Mouse (Mus musculus) left cerebral cortex, adult 11 months (tissue): ENCODE measurements around the gene Tec.

Experiments used
- DNase-seq: peaks from one replicate; pipeline ENCODE4 v3.0.0; 2022; ENCODE audit warnings: low spot score

Gene Tec

DNA sequence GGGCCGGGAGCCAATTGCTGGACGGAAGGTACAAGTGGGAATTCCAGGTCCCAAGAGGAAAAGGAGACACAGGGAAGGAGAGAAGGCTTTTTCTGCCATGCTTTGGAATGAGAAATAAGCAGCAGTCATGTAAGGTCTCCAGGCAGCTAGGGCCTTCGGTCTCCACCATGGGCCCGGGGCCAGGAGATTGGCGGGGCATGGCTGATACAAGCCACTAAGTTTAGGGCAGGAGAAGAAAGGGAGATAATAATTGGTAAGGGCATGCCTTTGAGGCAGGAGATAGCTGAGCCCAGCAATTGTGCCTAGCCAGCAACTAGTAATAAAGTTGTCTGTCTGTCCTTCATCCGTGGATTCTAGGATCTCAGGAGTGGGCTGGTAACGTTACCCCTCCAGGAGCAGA is 85.2 kb downstream of the Tec start:
- no peak for DNase-seq

- DNase-seq, result no peak
Observed at GRCm38 (mm10) chr5:72781776-72782175, 86.5 kb downstream of the Tec start.

GRCm38 (mm10) chr5:72776595-72776994 is 91.7 kb downstream of the Tec start:
- no peak for DNase-seq

DNA sequence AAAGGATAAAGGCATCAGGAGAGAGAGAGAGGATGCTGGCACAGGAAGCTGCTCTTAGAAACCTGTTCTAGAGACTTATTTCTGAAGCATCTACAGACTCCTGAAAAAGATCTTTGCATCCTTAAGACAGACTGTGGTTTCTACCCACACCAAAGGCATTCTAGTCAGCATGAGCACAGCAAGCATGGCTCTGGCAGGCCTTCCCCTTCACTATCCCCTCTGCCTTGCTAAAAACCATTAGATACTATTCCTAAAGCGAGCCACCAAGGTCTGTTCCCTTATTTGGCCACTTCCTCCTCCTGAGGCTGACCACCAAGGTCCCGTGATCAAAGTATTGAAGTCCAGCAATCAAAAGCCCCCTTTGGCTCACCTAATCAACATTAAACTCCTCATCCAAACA is 92.2 kb downstream of the Tec start:
- no peak for DNase-seq

DNA sequence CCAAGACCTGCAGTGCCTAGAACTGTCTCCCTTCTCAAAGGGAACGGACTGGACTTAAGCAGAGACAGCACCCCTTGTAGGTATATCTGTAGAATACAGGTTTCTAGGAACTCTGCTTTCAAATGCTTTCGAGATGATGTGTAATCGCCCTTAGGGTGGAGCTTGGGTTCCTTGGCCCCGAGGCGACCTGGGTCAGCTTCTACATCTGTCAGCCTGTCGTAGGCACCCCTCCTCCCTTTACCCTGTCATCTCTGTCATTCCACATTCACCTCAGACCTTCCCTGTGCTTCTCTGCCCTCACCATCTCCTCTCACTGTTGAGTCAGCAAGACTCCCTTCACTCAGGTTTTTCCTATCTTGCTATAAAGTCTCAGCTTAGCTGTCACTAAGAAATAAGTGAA is 98.4 kb downstream of the Tec start:
- DNase-seq, result no peak

DNA sequence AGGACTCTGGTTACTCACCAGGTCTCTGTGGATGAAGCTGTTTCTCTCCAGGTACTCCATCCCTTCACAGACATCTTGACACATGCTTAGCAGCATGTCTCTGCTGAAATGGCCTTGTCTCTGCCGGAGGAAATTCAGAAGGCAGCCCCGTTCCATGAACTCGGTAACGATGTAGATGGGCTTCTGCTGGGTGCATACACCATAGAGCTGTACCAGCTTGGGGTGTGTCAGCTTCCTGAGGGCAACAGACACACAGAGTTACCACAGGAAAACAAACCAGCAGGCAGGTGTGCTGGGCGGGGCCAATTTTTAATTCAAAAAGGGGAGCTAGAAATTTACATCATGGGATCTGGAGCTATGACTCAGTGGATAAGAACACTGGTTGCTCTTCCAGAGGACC is 104.7 kb downstream of the Tec start:
- no peak for DNase-seq

DNA sequence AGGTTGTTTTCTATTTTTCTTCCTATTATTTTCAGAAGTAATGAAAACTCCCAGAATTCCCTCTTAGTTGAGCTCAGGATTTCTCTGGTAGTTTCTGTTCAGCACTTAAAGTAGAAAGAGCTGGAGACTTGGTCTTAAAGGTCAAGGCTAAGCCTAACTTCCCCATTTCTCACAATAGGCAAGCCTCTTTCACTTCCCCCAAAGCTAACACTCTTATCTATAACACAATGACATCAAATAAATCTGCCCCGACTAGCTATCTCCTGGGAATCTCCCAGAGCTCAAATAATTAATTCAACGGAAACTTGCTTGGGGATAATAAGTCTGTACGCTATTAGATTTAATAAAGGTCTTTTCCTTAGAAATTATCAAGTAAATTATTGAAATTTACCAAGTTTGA is 105.3 kb downstream of the Tec start:
- DNase-seq, result no peak

DNA sequence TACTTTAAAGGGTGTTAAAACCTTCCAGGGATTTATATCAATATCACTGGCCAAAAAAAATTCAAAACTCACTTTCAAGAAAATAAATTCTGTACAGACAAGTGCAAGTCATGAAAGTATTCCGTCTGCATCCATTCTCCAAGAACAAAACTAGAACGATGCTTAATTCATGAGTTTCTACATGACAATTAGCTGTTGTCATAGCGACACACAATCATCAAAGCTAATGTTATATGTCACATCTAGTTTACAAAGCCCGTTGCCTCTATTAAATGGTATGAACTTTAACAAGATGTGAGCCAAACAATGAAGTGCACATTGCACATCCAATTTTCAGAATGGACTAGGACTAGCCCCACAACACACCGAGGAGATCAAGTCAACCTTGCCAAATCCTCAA is 106.5 kb downstream of the Tec start:
- DNase-seq, result no peak

GRCm38 (mm10) chr5:72761237-72761636 is 107.0 kb downstream of the Tec start:
- DNase-seq, result no peak

DNA sequence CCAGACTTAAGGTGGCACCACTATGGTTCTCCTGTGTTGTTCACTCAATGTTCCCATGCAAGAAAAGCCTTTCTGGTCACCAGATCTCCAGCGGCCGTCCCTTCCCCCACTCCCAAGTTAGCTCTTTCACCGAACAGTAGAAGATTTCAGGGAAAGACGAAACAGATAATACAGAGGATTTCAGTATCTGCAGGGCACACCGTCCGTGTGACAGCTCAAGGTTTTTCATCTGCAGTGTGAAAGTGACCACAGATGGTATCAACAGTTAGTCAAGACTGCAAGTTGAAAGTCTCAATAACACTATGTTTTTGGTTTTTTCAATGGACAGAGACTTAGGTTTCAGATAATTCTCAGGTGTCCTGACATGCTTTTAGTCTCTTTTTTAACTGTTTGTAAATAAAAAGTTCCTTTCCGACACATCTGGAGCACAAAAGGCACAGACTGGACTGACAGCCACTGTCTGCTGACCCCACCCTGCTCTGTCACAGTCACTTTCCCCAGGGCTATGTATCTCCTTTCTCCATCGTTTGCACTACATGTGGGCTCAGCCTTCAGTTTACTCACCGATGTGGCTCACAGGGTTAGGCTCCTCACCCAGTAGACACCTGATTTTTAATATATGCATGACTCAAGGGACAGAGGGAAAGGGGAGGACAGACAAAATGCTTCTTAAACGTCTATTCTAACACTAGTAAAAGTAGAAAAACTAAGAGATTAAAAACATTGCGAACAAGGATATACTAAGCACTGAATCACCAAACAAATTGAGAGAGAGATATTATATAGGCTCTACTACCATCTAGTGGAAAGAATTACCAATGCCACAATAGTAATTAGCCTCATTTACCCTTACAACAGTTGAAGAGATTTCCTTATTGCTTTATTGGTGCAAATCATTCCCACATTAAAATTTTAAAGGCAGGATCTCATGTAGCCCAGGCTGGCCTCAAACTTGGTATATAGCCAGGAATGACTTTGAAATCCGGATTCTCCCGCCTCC is 109.1 kb downstream of the Tec start:
- no peak for DNase-seq

DNA sequence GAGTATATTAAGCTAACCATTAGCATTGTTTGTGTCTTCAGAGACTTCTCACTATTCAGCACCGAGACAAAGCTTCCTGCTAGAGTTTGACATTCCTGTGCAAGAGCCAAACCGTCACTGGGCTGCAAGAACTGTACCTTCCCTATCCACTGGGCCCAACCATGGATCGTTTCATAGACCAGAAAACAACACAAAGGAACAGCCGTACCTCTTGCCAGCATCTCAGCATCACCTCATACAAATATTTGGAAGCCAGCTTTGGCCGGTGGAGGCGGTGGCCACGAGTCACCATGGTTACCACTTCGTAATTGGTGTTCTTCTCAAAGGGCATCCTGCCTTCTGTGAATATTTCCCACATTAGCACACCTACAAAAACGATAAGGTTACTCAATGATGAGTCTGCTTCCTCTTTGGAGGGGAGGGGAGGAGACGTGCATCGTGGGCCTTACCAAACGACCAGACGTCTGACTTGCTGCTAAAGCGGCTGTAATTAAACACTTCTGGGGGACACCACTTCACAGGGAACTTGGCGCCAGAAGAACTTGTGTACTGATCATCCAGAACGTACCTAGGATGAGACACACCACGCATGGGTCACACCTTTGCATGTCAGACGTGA is 111.0 kb downstream of the Tec start:
- no peak for DNase-seq

DNA sequence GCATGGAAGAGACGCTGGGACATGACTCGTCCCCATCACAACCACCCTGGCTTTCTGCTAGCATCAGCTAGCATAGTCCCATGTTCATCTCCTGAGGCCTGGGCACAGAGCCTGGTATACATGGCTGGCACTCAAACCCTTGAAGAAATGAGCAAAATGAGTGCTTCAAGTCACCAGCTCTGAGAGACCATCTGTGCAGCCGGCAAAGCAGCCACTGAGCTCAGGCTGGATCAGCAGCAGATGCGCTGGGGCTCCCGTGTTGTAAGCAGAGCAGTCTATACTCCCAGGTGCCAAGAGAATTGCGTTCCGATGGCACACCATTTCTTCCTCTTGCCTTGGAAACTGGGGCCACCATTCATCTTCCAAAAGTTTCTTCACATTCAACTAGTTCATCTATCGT is 112.3 kb downstream of the Tec start:
- DNase-seq, result peak; percentile 22

GRCm38 (mm10) chr5:72755035-72755434 is 113.2 kb downstream of the Tec start:
- DNase-seq, result no peak

DNA sequence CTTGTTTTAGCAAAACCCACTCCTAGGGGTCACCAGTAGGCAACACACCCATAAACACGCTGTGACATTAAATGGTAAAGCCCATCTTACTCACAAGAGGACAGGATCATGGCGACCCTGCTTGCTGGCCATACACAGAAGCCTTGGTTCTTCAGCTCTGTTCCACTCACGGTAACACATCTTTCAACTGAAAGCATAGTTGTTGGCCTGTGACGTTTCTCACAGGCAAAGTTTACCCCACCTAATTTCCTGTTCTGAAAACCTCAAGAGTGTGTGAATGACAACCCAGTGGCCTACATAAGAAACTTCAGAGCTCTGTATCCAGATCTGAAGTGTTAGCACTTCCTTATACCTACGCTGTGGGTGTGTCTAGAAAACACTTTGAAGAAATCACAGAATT is 115.7 kb downstream of the Tec start, which contains the start of gene Txk:
Gene Txk (minus strand): TSS at position 193 of the 400 bp plus-strand sequence.
- no peak for DNase-seq

DNA sequence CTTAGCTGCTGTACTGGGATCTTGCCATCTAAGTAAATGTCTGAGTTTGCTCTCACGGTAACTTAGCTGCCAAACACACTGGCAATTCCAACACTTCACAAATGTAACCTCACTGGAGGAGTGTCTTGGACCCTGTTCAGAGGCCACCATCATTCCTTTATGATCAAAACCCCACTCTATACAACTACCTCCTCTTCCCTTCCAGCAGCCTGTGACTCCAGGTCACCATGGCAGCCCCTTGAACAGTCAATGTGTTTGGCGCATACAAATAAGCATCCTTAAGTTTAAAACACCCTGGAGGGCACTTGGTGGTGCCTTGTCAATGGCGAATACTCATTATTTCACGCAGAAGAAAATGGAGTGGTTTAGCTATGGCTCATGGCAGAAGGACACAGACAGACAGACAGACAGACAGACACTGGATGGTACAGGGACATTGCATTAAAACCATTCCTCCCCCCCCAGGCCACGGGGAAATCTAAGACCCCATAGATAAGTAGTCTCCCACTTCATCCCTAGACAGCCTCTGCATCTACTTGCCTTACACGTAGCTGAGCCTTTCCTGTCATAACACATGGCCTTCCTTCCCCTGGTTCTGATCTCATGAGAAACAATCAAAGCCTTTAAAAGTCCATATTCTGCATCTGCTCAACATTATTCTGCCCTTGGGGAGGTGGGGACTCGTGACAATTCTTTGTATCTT is 117.1 kb downstream of the Tec start:
- DNase-seq, result no peak

DNA sequence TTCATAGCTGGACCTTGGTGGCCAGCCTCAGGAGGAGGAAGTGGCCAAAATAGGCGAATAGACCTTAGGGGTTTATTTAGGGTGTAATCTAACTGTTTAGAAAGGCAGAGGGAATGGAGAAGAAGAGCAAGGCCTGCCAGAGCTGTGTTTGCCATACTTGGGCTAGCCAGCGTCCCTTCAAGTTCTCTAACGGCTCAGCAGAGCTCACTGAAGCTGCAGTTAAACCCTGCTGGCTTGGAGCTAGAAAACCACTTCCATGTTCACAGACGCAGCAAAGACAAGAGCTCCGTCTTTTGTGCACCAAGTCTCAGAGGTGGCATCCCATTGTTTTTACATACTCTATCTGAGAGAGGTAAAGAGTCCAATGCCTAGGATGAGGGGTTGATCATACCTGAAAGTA is 118.1 kb downstream of the Tec start:
- DNase-seq, result no peak

- DNase-seq, result no peak
Observed at GRCm38 (mm10) chr5:72748659-72749265, 119.5 kb downstream of the Tec start.

GRCm38 (mm10) chr5:72747384-72747783 is 120.9 kb downstream of the Tec start:
- peak; percentile 59 for DNase-seq

- DNase-seq, result no peak
Observed at GRCm38 (mm10) chr5:72746461-72746860, 121.8 kb downstream of the Tec start.

GRCm38 (mm10) chr5:72743103-72743502 is 125.2 kb downstream of the Tec start:
- no peak for DNase-seq

DNA sequence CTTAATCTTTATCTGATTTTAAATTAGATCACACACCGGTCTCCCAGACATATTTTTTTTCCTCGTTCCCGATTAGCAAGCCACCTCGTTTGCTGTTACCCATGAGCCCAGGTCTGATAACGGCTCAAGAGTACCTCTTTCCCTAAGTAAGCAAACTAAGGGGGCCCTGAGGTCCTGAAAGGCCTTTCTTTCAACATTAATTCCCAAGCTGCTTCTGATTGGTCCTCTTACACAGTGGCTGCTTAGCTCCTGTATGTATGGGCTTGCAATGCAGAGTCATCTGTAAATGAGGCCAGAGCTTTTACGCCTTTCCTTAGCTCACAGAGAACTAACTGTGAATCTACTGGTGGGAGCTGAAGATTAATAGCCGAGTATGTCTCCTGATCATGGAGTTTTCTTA is 131.4 kb downstream of the Tec start:
- no peak for DNase-seq

DNA sequence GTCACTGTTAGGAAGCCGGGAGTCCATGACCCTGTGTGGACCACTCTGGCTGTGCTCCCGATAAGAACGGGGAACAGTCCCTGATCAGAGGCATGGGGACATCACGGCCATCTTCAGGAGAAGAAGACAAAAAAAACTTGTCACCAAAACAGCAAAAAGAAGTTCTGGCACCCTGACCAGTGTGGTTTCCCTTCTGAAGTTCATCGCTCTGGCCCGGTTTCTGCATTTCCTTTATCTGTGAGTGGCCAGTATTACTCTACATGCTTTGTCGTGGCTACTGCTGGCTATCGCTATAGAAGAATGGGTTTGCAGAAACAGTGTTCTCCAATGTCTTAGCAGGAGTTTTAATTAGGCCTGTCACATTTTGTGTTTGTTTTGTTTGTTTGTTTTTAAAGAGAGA is 131.8 kb downstream of the Tec start:
- DNase-seq, result no peak
